Mouse (Mus musculus) gastrocnemius, postnatal 25 days (tissue): Measurements from ENCODE around the gene Tmie. TPM values are rescaled to one million over a fixed set of nuclear protein-coding genes. Genes with fewer than 3 reads are reported as not detected.

Experiments used
- DNase-seq: peaks from one replicate; pipeline ENCODE4 v3.0.0; 2022
- long read RNA-seq, 2 experiments: library from polyadenylated mRNA; stranded (forward); transcript quantifications; one replicate each; pipeline ENCODE4 v2.0.0; 2021
- total RNA-seq, 2 experiments: library from RNA; stranded (reverse); gene quantifications; 1 replicate in 1 of 2; 2 replicates in 1 of 2; pipeline ENCODE4 v1.2.3; 2021

Tmie gene
- under 1 TPM; 0.43 to 0.62 TPM for total RNA-seq
- long read RNA-seq, experiment 1: 0 reads
- long read RNA-seq, experiment 2, partial matches to known transcripts: 0 of 1 reads
- long read RNA-seq, experiment 2, other reads (novel, unspliced or antisense): 1 of 1 reads

DNA sequence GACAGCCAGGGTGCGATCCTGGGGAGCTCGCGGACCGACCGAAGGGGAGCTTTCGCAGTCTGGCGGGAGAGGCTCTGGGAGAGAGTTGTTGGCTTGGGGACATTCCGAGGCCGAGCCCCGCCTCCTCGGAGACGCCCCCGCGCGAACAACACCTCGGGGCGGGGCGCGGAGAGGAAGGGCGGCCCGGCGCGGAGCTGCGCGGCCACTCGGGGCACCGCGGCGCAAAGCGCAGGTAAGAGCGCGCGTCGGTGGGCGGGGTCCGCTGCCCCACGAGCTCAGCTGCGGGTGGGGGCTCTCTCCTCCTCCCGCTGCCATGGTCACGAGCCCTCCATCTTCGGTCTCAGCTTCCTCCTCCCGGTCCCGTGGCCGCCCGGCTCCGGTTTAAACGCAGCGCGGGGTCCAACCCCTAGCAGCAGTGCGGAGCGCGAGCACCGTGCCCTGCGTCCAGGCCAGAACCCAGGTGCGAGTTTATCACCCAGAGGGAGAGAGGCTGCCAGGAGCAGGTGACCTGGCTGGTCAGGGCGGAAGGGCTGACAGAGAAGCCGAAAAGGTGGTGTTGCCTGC, at the start of gene Tmie:
Gene Tmie (minus strand): TSS at position 116 of the 564 bp plus-strand sequence.
- DNase-seq: peak; percentile 81

DNA sequence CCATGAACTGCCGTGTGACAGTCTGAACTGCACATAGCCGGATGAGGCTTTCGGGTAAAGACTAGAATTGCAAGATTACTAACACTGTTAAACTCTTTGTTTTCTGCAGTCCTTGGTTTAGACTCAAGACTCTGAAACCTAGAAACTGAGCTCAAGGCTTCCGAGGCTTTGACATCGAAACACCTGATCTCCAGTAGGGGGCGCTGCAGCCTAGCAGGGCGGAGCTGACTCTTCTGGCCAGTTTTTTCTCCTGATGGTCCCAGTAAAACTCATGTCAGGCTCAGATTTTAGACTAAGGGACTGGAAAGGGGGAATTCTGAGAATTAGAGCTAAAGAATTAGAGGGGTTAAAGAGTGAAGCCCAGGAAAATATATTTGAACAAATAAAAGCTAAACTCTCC, 42.8 kb upstream of the Tmie start:
- peak; percentile 52 for DNase-seq

DNA sequence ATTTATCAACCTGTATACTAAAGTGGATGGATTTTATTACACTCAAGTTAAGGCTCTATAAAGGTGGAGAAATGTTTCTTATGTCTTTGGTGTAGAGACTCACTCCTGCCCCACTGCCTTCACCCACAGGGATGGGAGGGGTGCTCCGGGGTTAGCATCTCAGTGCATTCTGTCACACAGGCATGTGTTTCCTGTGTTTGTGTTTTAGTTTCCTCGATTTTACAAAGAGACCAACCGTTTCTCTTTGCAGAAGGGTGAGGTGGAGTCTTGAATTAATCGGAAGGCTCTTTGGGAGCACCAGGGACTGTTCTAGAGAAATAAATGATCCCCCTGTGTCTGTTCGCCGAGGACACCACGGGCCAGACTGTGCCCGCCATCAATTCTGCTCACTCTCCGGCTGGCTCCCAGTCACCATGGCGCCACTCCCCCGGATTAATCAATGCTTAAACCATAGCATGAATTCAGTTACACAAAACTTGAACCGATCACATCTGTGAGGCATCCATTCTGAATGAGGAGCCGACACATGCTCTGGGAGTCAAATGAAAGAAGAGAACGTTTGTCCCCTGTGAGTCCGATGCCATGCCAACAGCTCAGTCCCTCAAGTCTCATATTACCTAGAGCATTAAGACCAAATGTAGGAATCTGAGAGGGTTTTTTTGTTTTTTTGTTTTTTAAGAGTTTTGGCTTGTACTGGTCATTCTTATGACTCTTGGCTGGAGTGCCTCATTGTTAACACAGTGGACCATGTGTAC, 40.9 kb upstream of the Tmie start:
- DNase-seq: no peak

DNA sequence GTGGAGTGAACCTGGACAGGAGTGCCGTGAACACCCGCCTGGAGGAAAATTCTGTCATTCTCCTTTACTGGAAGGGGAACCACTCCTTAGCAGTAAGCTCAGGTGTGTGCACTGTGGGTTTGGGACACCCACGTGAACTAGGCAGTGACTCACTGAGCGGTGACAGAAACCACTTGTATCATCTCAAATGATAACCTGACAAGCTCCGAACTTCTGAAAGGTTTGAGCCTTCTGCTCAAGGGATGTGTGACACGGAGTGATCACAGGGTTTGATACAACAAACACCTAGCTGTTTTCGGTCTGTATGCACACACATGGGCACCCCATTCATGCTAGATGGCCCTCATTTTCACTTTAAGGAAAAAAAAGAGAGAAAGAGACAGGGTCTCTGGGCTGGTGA, 36.9 kb upstream of the Tmie start, which contains the start of gene Fam240a:
Gene Fam240a (minus strand): TSS at position 76 of the 400 bp plus-strand sequence.
- no peak for DNase-seq

DNA sequence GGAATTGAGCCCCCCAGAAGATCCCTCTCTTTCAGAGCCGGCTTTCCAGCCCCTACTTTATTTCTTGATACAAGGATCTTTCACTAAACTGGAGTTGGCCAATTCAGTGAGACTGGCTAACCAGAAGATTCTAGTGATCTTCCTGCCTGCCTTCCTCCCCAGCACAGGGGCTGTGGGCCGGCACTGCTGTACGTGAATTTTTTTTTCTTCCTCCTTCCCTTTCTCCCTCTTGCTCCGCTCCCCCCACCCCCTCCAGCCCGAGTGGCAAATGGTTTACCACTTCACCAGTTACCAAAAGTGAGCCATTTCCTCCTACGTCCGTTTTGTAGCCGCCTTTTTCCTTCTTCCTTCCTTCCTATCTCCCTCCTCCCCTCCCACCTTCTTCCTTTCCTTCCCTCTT, 35.6 kb upstream of the Tmie start:
- DNase-seq: no peak

DNA sequence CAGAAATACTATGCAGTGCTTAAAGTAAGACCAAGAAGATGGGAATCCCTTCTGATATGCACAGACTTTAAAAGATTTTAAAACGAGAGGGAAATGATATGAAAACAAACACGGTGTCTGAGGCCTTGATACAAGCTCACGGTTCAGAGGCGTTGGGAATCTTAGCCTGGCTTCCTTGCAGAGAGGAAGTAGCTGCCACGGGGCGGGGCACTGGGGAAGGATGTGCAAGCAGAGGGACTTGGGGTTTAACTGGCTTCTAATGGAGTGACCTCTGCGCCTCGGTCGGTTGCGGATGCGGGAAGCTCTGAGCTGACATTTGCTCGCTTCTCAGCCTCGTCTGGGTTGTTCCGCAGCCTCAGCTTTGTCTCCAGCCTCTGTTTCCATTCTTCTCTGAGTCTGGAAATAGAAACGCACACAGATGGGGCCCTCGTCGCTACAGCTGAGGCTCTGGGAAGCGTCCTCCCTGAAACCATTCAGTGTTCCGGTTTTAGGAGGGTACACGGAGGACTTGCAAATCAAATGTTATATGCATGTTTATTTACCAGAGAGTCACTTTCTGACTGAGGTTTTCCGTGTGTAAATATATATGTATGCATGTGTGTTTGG, 34.8 kb upstream of the Tmie start:
- no peak for DNase-seq

DNA sequence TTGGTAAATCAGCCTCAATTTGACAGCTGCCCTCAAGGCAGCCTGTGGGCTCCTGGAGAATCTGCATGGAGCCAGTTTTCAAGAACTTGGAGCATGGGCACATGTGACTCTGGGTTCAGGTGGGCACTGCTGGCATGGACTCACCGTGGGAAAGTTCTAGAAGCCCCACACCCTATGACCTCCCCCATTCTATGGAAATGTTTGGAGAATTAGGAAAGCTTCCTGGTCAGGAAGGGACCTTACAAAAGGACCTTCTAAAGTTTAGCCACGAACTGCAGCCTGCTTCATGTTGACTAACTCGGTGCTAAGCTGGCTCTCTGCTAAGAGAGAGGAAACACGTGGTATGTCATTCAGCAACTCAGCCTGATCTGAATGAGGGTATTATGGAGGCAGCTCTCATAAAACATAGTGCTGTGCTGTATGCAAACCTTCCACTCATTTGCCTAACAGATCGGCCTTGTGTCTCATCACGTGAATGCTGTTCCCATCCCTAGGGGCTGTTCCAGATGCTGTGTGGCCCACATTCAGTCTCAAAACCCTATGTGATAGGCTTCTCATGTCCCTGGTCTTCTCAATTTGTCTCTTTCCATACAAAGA, 29.6 kb upstream of the Tmie start:
- DNase-seq: no peak

DNA sequence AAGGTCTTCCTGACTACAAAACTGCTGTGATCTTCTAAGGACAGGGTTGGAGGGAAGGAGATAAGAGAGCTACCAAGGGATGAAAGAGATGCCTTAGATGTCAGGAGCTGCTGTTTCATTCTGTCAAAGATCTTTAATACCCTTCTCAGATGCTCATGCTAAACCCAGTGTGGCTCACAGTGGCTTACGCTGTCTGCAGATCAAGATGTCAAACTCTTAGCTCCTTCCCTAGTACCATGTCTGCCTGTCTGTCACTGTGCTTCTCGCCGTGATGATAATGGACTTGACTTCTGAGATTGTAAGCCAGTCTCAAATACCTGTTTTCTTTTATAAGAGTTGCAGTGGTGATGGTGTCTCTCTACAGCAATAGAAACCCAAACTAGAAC, 28.7 kb upstream of the Tmie start:
- DNase-seq: no peak

DNA sequence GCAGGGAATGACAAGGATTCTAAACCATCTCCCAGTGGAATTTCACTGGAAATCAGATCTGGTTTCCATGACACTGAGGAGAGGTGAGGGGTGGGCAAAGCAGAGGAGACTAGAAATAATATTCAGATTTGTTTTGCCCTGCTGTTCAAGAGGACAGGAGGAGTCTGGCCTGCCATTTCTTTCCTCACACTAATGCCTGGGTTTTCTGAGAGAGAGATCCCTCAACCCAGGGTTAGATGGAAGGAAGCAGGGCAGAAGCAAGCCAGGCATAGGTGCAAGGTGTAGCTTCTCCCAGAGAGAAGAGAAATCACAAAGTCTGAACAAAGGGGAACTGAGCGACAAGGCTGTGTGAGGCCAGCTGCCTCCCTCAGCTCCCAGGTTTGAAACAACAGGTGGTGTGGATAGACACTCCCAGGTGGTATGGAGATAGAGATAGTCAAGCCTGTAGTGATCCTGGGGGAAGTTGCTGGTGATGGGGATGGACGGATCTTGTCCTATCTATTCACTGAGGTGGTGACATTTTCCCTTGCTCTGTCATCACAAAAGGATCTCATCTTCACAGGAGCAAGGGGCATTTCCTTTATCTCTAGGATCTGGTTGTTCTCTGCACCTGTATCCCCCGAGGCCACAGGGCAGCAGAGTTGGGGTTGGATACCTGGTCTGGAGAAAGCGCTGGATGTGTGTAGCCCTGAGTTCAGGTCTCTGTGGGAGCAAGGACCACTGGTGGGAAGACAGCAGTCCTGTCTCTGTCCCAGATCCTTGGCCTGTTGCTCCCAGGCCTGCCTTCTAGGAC, 28.1 kb upstream of the Tmie start:
- no peak for DNase-seq

DNA sequence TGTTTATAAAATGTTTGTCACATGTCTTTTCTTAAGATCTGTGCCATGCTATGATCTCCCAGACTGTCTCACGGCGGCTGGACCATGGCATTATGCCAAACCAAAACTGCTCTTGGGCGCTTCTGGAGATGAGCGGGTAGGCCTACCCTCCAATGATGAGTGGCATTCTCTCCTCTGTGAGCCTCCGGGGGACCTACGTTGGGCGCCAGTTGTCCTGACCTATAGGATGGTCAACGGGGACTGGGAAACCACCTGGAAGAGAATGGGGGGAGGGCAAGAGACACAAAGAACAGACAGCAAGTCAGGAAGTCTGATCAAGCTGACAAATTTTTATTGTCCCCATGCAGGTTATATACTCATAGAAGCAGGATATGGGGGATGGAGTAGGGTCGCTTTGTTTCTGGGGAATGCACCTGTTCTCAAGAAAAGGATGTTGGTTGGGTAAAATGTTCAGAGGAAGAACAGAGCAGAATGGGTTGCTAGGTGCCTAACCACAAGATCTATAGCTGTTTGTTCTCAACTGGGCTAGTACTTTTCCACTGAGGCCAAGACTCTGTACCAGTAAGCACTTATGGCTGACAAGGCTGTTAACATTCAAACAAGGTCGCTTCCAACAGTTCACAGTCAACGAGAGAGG, 27.4 kb upstream of the Tmie start:
- DNase-seq: no peak

DNA sequence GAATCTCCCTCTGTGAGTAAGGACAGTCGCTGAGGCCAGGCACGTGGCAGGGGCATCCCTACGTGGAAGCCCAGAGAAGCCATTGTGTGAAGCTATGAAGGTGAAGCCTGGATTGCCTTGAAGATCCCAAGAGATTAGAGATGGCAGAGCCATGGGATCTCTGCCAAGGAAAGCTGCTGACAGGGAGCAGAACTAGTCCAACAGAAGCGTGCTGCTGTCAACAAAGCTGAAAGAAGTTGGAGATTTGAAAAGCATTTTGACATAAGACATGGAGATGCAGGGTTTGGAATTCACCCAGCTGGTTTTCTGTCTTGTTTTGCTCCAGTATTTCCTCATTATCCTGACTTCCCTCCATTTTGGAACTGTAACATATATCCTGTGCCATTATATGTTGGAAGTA, 22.4 kb upstream of the Tmie start:
- DNase-seq: no peak

DNA sequence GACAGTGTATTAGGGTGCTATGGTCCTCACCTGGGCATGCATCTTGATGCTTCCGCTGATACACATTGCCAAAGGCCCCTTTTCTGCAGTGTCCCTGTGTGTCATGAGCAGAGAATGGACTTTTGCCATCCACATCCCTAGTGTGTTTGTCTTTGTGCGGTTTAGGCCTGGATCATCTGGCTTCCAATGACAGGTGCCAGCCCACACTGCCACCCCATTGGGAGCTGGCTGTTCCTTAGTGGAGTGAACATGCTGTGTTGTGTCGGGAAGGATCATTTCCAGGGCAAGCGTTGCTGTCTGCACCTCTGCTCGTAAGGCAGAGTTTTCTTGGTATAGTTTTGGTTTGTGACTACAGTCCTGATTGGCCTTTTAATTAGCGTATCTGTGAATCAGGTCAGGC, 21.3 kb upstream of the Tmie start:
- DNase-seq: no peak

DNA sequence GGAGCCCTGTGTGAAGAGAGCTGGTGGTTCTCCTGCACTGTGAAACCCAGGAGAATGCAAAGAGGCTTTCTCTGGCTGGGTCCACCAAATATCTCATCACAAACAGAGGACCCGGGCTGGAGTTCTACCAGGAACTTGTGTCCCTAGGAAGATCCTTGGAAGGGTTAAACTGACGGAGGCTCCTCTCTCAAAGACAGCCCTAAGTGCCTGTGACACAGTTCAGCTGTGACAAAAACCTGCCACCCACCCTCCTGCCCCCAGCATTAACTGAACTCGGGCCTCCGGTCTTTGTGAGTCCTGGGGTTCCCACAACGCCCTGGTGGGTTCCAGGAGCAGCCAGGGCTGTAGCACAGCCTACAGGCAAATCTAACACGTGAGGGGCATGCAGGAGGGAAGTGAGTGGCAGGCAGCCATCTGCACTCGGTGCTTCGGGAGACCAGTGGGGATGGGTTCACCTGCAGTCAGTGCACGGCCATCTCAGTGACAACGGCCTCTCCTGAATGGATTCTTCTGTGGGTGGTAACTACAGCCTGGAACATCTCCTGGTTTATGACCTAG, 19.6 kb upstream of the Tmie start:
- DNase-seq: no peak

DNA sequence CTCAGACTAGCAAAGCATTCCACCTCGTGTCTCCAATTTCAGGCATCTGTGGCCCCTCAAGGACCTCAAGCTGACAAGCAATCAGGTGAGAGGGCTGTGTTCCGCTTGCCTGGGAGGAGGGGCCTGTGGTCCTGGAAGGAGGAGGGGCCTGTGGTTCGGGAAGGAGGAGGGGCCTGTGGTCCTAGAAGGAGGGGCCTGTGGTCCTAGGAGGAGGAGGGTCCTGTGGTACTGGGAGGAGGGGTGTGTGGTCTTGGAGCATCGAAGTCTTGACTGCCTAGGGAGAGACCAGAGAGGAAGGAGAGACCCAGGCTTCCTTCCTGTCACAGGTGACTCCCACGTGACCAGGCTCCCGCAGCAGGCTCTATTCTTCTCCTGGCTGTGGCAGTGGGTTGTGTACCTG, 16.7 kb upstream of the Tmie start:
- DNase-seq: no peak

DNA sequence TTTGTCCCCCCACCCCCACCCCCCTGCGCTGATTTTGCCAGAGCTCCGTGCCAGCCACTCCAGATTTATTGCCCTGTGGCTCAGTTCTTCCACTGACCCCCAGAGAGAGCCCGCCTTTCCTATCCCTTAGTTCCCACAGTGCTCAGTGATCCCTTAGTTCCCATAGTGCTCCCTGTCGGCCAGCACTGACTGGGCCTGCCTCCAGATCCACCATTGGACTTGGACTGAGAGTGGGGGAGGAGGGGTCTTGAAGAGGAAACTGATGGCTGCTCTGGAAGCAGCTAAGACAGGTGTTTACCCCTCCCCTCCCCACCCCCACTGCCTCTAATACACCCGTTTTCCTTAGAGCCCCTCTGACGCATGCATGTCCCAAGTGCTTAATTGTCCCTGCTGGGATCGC, 16.1 kb upstream of the Tmie start:
- no peak for DNase-seq

DNA sequence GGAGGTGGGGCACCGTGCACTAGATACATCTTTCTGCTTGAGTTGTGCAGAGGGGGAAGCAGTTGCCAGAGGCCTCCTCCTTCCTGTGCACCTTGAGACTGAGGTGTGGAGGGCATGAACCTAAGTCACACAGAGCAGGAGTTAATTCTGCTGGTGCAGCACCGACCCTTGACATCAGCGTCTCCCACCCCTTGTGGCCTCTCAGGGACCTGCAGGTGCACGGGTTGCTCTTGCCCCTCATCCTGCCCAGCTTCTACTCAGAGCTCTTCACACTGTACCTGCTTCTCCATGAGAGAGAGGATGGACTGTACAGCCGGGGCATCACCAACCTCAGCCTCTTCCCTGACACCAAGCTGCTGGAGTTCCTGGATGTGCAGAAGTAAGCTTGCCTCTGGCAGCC, 15.6 kb upstream of the Tmie start:
- DNase-seq: no peak

DNA sequence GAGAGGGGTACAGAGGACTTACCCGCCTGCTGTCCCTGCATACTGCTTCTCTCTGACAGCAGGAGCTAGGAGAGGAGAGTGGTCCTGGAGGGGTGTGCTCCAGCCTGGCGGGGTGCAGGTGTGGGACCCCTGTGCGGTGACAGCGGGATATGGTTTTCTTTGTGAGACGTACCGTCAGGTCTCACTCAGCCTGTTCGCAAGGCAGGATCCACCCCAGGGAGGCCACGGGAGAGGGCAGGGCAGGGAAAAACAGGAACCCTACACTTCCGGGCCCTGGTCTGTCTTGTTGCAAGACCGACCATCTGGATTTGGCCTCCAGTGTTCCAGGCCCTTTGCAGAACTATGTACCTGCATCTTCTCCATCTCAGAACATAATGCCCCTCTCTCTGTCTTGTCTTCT, 13.5 kb upstream of the Tmie start:
- DNase-seq: no peak

DNA sequence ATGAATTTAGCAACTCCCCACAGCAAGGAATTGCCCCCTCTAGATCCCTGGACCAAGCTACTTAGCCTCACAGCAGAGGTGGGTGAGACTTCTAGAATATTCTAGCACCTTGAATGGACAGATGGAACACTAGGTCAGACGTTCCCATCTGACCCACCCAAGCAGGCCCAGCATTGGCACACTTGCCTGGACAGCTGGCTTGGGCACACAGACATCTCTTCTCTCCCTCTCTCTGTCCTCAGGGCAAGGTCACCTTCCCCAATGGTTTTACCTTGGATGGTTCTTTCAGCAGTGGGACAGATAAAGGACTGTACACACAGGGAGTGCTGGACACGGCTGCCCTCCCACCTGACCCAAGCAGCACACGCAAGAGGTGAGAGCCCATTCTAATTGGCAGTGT, 12.6 kb upstream of the Tmie start:
- no peak for DNase-seq

DNA sequence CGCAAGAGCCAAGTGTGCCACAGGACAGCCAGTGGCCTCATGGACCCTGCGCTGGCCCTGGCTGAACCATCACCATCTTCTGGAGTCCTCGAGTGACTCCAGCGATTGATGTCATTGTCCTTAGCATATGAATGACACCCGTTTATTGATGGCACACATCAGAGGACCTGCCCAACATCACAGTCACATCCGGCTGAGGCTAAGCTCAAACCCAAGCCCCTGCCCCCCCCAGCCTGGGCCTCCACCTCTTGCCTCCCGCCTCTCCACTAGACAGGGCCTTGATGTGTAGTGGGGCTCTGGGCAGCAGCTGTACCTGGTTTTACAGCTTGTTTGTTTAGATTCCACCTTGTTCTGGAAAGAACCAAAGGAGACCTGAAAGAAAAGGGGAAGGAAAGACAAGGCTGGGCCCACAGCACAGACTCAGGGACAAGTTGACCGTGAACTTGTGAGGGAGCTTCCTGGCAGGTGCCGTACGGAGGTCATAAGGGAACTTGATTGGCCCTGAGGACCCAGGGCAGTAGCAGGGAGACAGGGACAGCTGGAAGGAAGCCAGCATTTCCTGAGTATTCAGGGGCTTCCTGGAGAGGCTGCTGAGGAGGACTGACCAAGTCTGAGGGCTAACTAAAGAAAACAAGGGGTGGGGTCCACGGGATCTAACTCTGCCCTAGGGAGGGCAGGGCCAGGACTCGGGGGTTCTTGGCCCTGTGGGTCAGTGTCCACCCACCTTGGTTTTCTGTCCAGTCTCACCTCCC, 11.3 kb upstream of the Tmie start:
- no peak for DNase-seq

DNA sequence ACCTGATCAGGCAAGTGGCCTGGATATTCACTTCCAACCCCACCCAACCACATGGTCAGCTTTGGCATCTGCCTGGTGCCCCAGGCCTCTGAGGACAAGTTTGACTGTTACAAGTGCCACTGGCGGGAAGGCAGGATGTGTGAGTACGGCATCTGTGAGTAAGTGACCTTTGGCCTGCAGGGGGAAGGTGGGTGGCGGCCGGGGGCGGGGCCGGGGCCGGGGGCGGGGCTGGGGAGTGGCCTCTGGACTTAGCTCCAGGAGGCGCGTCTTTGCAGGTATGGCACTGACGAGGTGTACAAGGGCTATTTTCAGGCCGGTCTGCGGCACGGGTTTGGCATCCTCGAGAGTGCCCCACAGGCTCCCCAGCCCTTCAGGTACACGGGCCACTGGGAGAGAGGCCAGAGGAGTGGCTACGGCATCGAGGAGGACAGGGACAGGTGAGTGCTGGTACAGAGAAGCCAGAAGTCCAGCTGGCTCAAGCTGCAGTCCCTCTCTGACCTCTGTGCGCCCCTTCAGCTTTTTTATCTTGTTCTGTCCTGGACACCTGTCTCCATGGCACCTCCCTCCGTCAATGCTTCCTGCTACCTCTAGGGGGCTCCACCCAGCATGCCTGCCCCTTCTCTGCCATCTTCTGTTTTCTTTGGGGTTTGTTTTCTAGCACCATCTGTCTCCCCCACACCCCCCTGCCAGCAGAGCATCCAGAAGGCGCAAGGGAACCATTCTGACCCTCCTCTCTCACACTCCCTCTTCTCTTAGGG, 10.3 kb upstream of the Tmie start:
- DNase-seq: no peak
